Mouse (Mus musculus): ENCODE results near the gene Fam149a.
"Not testable (repeated sequence)": the region's sequence is repeated elsewhere in the genome, so short reads cannot be mapped to it uniquely, and the experiment has no call there.

The Fam149a gene

GRCm38 (mm10) chr8:45332685-45333409 is 49.2 kb downstream of the Fam149a start, which contains the start of gene Cyp4v3:
Cyp4v3 (minus strand) TSS chr8:45333216.
- DNase-seq (ENCODE audit: low spot score in 2 of 2) = peak; percentile 42 to 64

- DNase-seq (ENCODE audit: low spot score in 2 of 2) = no peak
These were observed 51.2 kb downstream of the Fam149a start for GRCm38 (mm10) chr8:45330856-45331255.

GRCm38 (mm10) chr8:45329206-45329980 is 52.7 kb downstream of the Fam149a start:
- DNase-seq (ENCODE audit: low spot score in 2 of 2) = no peak

- not testable (repeated sequence) for DNase-seq (ENCODE audit: low spot score in 2 of 2)
These were observed 55.0 kb downstream of the Fam149a start for GRCm38 (mm10) chr8:45327076-45327475.

- no peak for DNase-seq (ENCODE audit: low spot score in 2 of 2)
These were observed 57.9 kb downstream of the Fam149a start for GRCm38 (mm10) chr8:45324151-45324550.

GRCm38 (mm10) chr8:45321365-45321764 is 60.7 kb downstream of the Fam149a start:
- DNase-seq (ENCODE audit: low spot score in 2 of 2) = no peak

GRCm38 (mm10) chr8:45320930-45321329 is 61.2 kb downstream of the Fam149a start:
- no peak for DNase-seq (ENCODE audit: low spot score in 2 of 2)

GRCm38 (mm10) chr8:45310967-45311366 is 71.1 kb downstream of the Fam149a start:
- no peak for DNase-seq (ENCODE audit: low spot score in 2 of 2)

GRCm38 (mm10) chr8:45308366-45308765 is 73.7 kb downstream of the Fam149a start, which contains the start of gene Gm45753:
Gm45753 (minus strand) TSS chr8:45308466.
- DNase-seq (ENCODE audit: low spot score in 2 of 2) = no peak

- no peak for DNase-seq (ENCODE audit: low spot score in 2 of 2)
These were observed 76.6 kb downstream of the Fam149a start for GRCm38 (mm10) chr8:45305479-45305878.

- DNase-seq (ENCODE audit: low spot score in 2 of 2) = no peak
These were observed 77.7 kb downstream of the Fam149a start for GRCm38 (mm10) chr8:45304354-45304753.

- no peak for DNase-seq (ENCODE audit: low spot score in 2 of 2)
These were observed 79.7 kb downstream of the Fam149a start for GRCm38 (mm10) chr8:45302390-45302789.

GRCm38 (mm10) chr8:45295276-45295675 is 86.8 kb downstream of the Fam149a start:
- DNase-seq (ENCODE audit: low spot score in 2 of 2) = no peak

- DNase-seq (ENCODE audit: low spot score in 2 of 2) = no peak
These were observed 87.4 kb downstream of the Fam149a start, which contains the start of gene Klkb1 for GRCm38 (mm10) chr8:45294687-45295086. Klkb1 (minus strand) TSS chr8:45294859.

- peak; percentile 5 to 22 for DNase-seq (ENCODE audit: low spot score in 2 of 2)
These were observed 90.3 kb downstream of the Fam149a start for GRCm38 (mm10) chr8:45291790-45292189.

All from right cerebral cortex, adult 2 months (tissue).